Mouse (Mus musculus) MEL (cell line): ENCODE results near the gene Olfr657. TPM values are rescaled to one million over a fixed set of nuclear protein-coding genes. Genes with fewer than 3 reads are reported as not detected.
A peak's percentile ranks its signal among the peaks of the same experiment; 100 is the strongest.

Experiments
- DNase-seq: peaks from one replicate; pipeline ENCODE4 v3.0.0; 2011; ENCODE audit warnings: low read depth, low spot score
- H3K27ac ChIP-seq: 2 replicates; pipeline ENCODE4 v1.5.1; 2012; ENCODE audit warnings: low read depth, mild to moderate bottlenecking, control low read depth, low read length, moderate library complexity; ENCODE audit not compliant: control insufficient read depth
- H3K27me3 ChIP-seq, 2 experiments: fragments of 150-350 bp in 1 of 2; sonication (generic) in 1 of 2; 2 replicates each; pipeline ENCODE4 v1.6.1; 2012; ENCODE audit warnings: low read length in 2 of 2, mild to moderate bottlenecking in 2 of 2, improper control_type of control experiment in 1 of 2, moderate library complexity in 1 of 2; ENCODE audit not compliant: insufficient read depth in 2 of 2, control insufficient read depth in 1 of 2
- H3K36me3 ChIP-seq, 2 experiments: 2 replicates each; pipeline ENCODE4 v1.6.1; 2012 to 2014; ENCODE audit warnings: low read length in 2 of 2, improper control_type of control experiment in 1 of 2, inconsistent platforms in 1 of 2, mild to moderate bottlenecking in 1 of 2; ENCODE audit not compliant: insufficient read depth in 2 of 2, control insufficient read depth in 1 of 2
- H3K4me1 ChIP-seq, 2 experiments: fragments of 150-350 bp in 1 of 2; sonication (generic) in 1 of 2; 2 replicates each; pipeline ENCODE4 v1.6.1; 2012; ENCODE audit warnings: low read length in 2 of 2, improper control_type of control experiment in 1 of 2, mild to moderate bottlenecking in 1 of 2; ENCODE audit not compliant: insufficient read depth in 2 of 2, control insufficient read depth in 1 of 2
- H3K4me3 ChIP-seq, 2 experiments: fragments of 150-350 bp in 1 of 2; sonication (generic) in 1 of 2; 2 replicates each; pipeline ENCODE4 v1.5.1; 2012; ENCODE audit warnings: low read depth in 2 of 2, low read length in 2 of 2, mild to moderate bottlenecking in 2 of 2, moderate library complexity in 2 of 2, control low read depth in 1 of 2, improper control_type of control experiment in 1 of 2; ENCODE audit not compliant: control insufficient read depth in 1 of 2, insufficient read depth in 1 of 2
- H3K79me2 ChIP-seq: 2 replicates; pipeline ENCODE4 v1.6.1; 2012; ENCODE audit warnings: mild to moderate bottlenecking, low read length, moderate library complexity; ENCODE audit not compliant: control insufficient read depth, poor library complexity, insufficient read depth
- H3K9ac ChIP-seq: 2 replicates; pipeline ENCODE4 v1.6.1; 2012; ENCODE audit warnings: low read depth, mild to moderate bottlenecking, control low read depth, low read length, moderate library complexity; ENCODE audit not compliant: control insufficient read depth, poor library complexity, severe bottlenecking
- H3K9me3 ChIP-seq: fragments of 150-350 bp; sonication (generic); replicated peaks from 2 replicates; pipeline ENCODE4 v1.6.1; 2012; ENCODE audit warnings: mild to moderate bottlenecking, low read length, improper control_type of control experiment, moderate library complexity; ENCODE audit not compliant: insufficient read depth
- BHLHE40 ChIP-seq: IDR thresholded peaks from 2 replicates; pipeline ENCODE4 v1.6.1; 2012; ENCODE audit warnings: low read depth, mild to moderate bottlenecking, inconsistent platforms, low read length, improper control_type of control experiment, borderline replicate concordance
- CHD1 ChIP-seq: IDR thresholded peaks from 2 replicates; pipeline ENCODE4 v1.6.1; 2012; ENCODE audit warnings: low read depth, mild to moderate bottlenecking, inconsistent platforms, low read length, improper control_type of control experiment
- CHD2 ChIP-seq: IDR thresholded peaks from 2 replicates; pipeline ENCODE4 v1.6.1; 2011; ENCODE audit warnings: low read length, improper control_type of control experiment
- CTCF ChIP-seq, 3 experiments: IDR thresholded peaks in 2 of 3; conservative IDR thresholded peaks in 1 of 3; 2 replicates each; pipeline ENCODE4 v1.5.1; 2011 to 2012; ENCODE audit warnings: low read length in 3 of 3, low read depth in 2 of 3, mild to moderate bottlenecking in 2 of 3, improper control_type of control experiment in 1 of 3, inconsistent platforms in 1 of 3, mixed read lengths in 1 of 3, moderate library complexity in 1 of 3; ENCODE audit not compliant: control insufficient read depth in 1 of 3, insufficient read depth in 1 of 3, poor library complexity in 1 of 3, severe bottlenecking in 1 of 3
- E2F4 ChIP-seq: IDR thresholded peaks from 2 replicates; pipeline ENCODE4 v1.6.1; 2011; ENCODE audit warnings: low read depth, low read length, improper control_type of control experiment, borderline replicate concordance
- ELF1 ChIP-seq: IDR thresholded peaks from 2 replicates; pipeline ENCODE4 v1.6.1; 2014; ENCODE audit warnings: low read depth, mild to moderate bottlenecking, inconsistent platforms, low read length, improper control_type of control experiment, moderate library complexity
- EP300 ChIP-seq, 2 experiments: IDR thresholded peaks; 2 replicates each; pipeline ENCODE4 v1.6.1; 2011; ENCODE audit warnings: improper control_type of control experiment in 2 of 2, low read length in 2 of 2, low read depth in 1 of 2, mild to moderate bottlenecking in 1 of 2
- GATA1 ChIP-seq: IDR thresholded peaks from 2 replicates; pipeline ENCODE4 v1.6.1; 2011; ENCODE audit warnings: low read depth, low read length, improper control_type of control experiment
- HCFC1 ChIP-seq: IDR thresholded peaks from 2 replicates; pipeline ENCODE4 v1.6.1; 2012; ENCODE audit warnings: low read depth, mild to moderate bottlenecking, inconsistent platforms, low read length, improper control_type of control experiment, moderate library complexity
- KAT2A ChIP-seq: conservative IDR thresholded peaks from 2 replicates; pipeline ENCODE4 v1.6.1; 2012; ENCODE audit warnings: low read depth, low read length, improper control_type of control experiment, inconsistent platforms
- MAFK ChIP-seq: IDR thresholded peaks from 2 replicates; pipeline ENCODE4 v1.6.1; 2011; ENCODE audit warnings: low read depth, mild to moderate bottlenecking, low read length, improper control_type of control experiment, borderline replicate concordance
- MAX ChIP-seq: IDR thresholded peaks from 2 replicates; pipeline ENCODE4 v1.6.1; 2011; ENCODE audit warnings: low read length, improper control_type of control experiment
- MXI1 ChIP-seq: IDR thresholded peaks from 2 replicates; pipeline ENCODE4 v1.6.1; 2011; ENCODE audit warnings: mild to moderate bottlenecking, low read depth, low read length, improper control_type of control experiment
- MYC ChIP-seq: IDR thresholded peaks from 2 replicates; pipeline ENCODE4 v1.6.1; 2011; ENCODE audit warnings: low read depth, mild to moderate bottlenecking, low read length, improper control_type of control experiment, moderate library complexity
- POLR2A ChIP-seq, 2 experiments: IDR thresholded peaks; 2 replicates each; pipeline ENCODE4 v1.6.1; 2011 to 2012; ENCODE audit warnings: low read length in 2 of 2, mild to moderate bottlenecking in 2 of 2, control low read depth in 1 of 2, improper control_type of control experiment in 1 of 2, low read depth in 1 of 2, moderate library complexity in 1 of 2; ENCODE audit not compliant: control insufficient read depth in 1 of 2, insufficient read depth in 1 of 2, poor library complexity in 1 of 2
- RAD21 ChIP-seq: IDR thresholded peaks from 2 replicates; pipeline ENCODE4 v1.6.1; 2011; ENCODE audit warnings: mild to moderate bottlenecking, low read depth, low read length, improper control_type of control experiment
- RCOR1 ChIP-seq: IDR thresholded peaks from 2 replicates; pipeline ENCODE4 v1.6.1; 2012; ENCODE audit warnings: low read depth, mild to moderate bottlenecking, inconsistent platforms, low read length, improper control_type of control experiment
- SMC3 ChIP-seq: IDR thresholded peaks from 2 replicates; pipeline ENCODE4 v1.6.1; 2011; ENCODE audit warnings: low read depth, low read length, improper control_type of control experiment
- TAL1 ChIP-seq: IDR thresholded peaks from 2 replicates; pipeline ENCODE4 v1.6.1; 2012; ENCODE audit warnings: mild to moderate bottlenecking, inconsistent platforms, low read length, moderate library complexity, mixed read lengths
- TBP ChIP-seq: IDR thresholded peaks from 2 replicates; pipeline ENCODE4 v1.8.0; 2011; ENCODE audit warnings: low read depth, low read length, improper control_type of control experiment
- USF1 ChIP-seq: IDR thresholded peaks from 2 replicates; pipeline ENCODE4 v1.6.1; 2014; ENCODE audit warnings: low read depth, mild to moderate bottlenecking, inconsistent platforms, low read length, improper control_type of control experiment, moderate library complexity
- ZC3H11A ChIP-seq: IDR thresholded peaks from 2 replicates; pipeline ENCODE4 v1.6.1; 2012; ENCODE audit warnings: low read depth, mild to moderate bottlenecking, inconsistent platforms, low read length, improper control_type of control experiment
- ZKSCAN1 ChIP-seq: IDR thresholded peaks from 2 replicates; pipeline ENCODE4 v1.6.1; 2012; ENCODE audit warnings: low read depth, mild to moderate bottlenecking, inconsistent platforms, low read length, improper control_type of control experiment, moderate library complexity
- polyA plus RNA-seq, 2 experiments: library from polyadenylated mRNA; stranded (reverse) in 1 of 2; unstranded in 1 of 2; fragments of >175 nt in 1 of 2; fragments of >200 nt in 1 of 2; gene quantifications; 2 replicates each; pipeline versions ENCODE4 v1.2.1 to v1.2.4; 2012; ENCODE audit warnings: low replicate concordance in 2 of 2, low read depth in 1 of 2; ENCODE audit not compliant: insufficient read length in 2 of 2, insufficient read depth in 1 of 2, missing spikeins in 1 of 2
- total RNA-seq: library from RNA; depleted of rRNA; stranded (reverse); fragments of 300-350 nt; gene quantifications from 2 replicates; pipeline ENCODE4 v1.2.3, GENCODE M21; 2012

Gene Olfr657
- total and polyA plus RNA-seq, 3 experiments = not detected

GRCm38 (mm10) chr7:104601679-104602078 is 22.9 kb upstream of the Olfr657 start, which contains the start of gene Olfr655:
Olfr655 (minus strand) TSS chr7:104601779.
- no peaks in the 10 kb centered on the region for H3K79me2 ChIP-seq
- no peaks in the 10 kb centered on the region for H3K9me3 ChIP-seq
- no peak within 1 kb of the TSS for H3K9ac ChIP-seq
- H3K27me3 ChIP-seq = no peaks in the 10 kb centered on the region
- no peaks in the 10 kb centered on the region for H3K36me3 ChIP-seq
- TF ChIP-seq CHD2 (no peak), ZC3H11A (no peak), GATA1 (no peak), ELF1 (no peak), BHLHE40 (no peak), TAL1 (no peak), CHD1 (no peak), HCFC1 (no peak), RCOR1 (no peak), MXI1 (no peak), KAT2A (no peak), E2F4 (no peak)
- H3K4me3 ChIP-seq = no peak within 1 kb of the TSS
- DNase-seq = no peak
- H3K27ac ChIP-seq = no peak within 1 kb of the TSS
- H3K4me1 ChIP-seq = no peaks in the 10 kb centered on the region

- TF ChIP-seq POLR2A (IDR thresholded peaks at IDR 0.05; ENCODE audit: control insufficient read depth in 1 of 2, insufficient read depth in 1 of 2, low read depth in 1 of 2, low read length in 2 of 2, poor library complexity in 1 of 2) (no peak), BHLHE40 (peak; percentile 84), EP300 (IDR thresholded peaks at IDR 0.05; ENCODE audit: low read depth in 1 of 2, low read length in 2 of 2) (no peak), USF1 (peak; percentile 45; the same call in 1 of the 2 replicates), MXI1 (no peak), CTCF (IDR thresholded peaks at IDR 0.05 in 2 of 3, conservative IDR thresholded peaks at IDR 0.05 in 1 of 3; ENCODE audit: control insufficient read depth in 1 of 3, insufficient read depth in 1 of 3, low read depth in 2 of 3, low read length in 3 of 3, poor library complexity in 1 of 3, severe bottlenecking in 1 of 3) (peak; percentile 68 to 83 (median 77)), CHD1 (no peak), ZKSCAN1 (no peak), MAFK (no peak), RAD21 (peak; percentile 76), ZC3H11A (peak; percentile 61), MYC (0 out of 2 replicates have a peak, but pooled peaks have one; percentile 52), MAX (peak; percentile 61; the same call in 1 of the 2 replicates), TBP (no peak), SMC3 (peak; percentile 77)
- H3K9me3 ChIP-seq = no peaks in the 10 kb centered on the region
- no peak overlapping the region for H3K9ac ChIP-seq
- no peak overlapping the region for H3K4me3 ChIP-seq
- H3K36me3 ChIP-seq = no peaks in the 10 kb centered on the region
- H3K27ac ChIP-seq = no peak overlapping the region
- H3K4me1 ChIP-seq = no peaks in the 10 kb centered on the region
- H3K79me2 ChIP-seq = no peaks in the 10 kb centered on the region
- no peaks in the 10 kb centered on the region for H3K27me3 ChIP-seq
- DNase-seq = peak; percentile 57
Measured at GRCm38 (mm10) chr7:104603173-104603572, 21.4 kb upstream of the Olfr657 start.
